Mouse (Mus musculus): ENCODE results near the gene R3hcc1l. TPM values are rescaled to one million over a fixed set of nuclear protein-coding genes. Genes with fewer than 3 reads are reported as not detected.

Gene R3hcc1l
- polyA plus RNA-seq, 1 experiment from 2014 or later, result 26.3 TPM

DNA sequence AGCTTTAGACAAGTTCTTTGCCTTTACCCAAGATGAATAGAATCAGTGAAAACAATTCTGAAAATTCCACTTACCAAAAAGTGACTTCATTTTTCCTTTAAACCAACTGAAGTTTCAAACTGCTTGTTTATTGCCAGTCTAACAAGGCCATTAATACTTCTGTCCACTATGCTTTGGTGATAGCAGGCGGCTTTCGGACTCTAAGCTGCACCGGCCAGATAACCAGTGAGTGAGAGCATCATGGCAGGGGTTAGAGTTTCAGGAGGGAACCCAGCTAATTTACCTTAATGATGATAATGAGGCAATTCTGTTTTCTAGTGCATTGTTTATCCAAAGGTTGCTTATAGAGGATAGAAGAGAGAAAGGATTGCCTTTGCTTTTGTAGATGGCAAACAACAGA lies 65.6 kb downstream of the R3hcc1l start:
- Histone ChIP-seq H3K27ac (ENCODE audit: low read depth, low read length) (no peak overlapping the region), H3K4me2 (no peak overlapping the region), H3K4me3 (ENCODE audit: low read depth, low read length) (no peak overlapping the region), H3K9me3 (ENCODE audit: control insufficient read depth, low read length) (no peaks in the 10 kb centered on the region), H3K36me3 (ENCODE audit: control insufficient read depth, insufficient read depth, low read length) (no peaks in the 10 kb centered on the region), H3K27me3 (ENCODE audit: control insufficient read depth, insufficient read depth, low read length) (no peaks in the 10 kb centered on the region), H3K4me1 (ENCODE audit: control insufficient read depth, insufficient read depth, low read length) (no peaks in the 10 kb centered on the region), H3K9ac (ENCODE audit: low read length) (no peak overlapping the region)
- DNase-seq (ENCODE audit: low spot score, missing footprints), result peak; percentile 33
- ATAC-seq (ENCODE audit: low FRiP score), result no peak
- WGBS, result 95% methylated on average over 3 of the region's 3 CpGs

DNA sequence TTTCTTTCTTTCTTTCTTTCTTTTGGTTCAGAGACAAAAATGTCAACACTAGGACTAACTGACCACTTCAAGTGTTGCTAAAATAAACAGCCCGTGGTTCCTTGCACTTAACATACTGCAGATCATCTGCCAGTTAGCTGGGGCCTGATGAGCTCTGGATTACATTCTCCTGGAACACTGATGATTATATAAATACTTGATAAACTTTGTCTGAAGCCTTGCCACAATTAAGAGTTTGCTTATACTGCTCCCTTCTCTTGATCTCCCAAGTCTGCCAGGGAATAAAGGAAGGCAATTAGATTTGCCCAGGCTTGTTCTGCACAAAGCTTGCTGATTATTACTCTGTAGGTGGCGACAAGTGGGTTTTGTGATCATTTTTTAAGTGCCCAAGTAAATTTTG lies 69.1 kb downstream of the R3hcc1l start:
- no peak overlapping the region for H3K4me3 ChIP-seq (ENCODE audit: low read depth, low read length)
- H3K27ac ChIP-seq (ENCODE audit: low read depth, low read length), result no peak overlapping the region
- DNase-seq (ENCODE audit: low spot score, missing footprints) (peak; percentile 67), ATAC-seq (ENCODE audit: low FRiP score) (no peak)
- no peak overlapping the region for H3K9ac ChIP-seq (ENCODE audit: low read length)
- no peak overlapping the region for H3K4me2 ChIP-seq
- no peaks in the 10 kb centered on the region for H3K27me3 ChIP-seq (ENCODE audit: control insufficient read depth, insufficient read depth, low read length)
- 84% methylated on average over 2 of the region's 2 CpGs for WGBS
- H3K4me1 ChIP-seq (ENCODE audit: control insufficient read depth, insufficient read depth, low read length), result no peaks in the 10 kb centered on the region
- no peaks in the 10 kb centered on the region for H3K9me3 ChIP-seq (ENCODE audit: control insufficient read depth, low read length)
- H3K36me3 ChIP-seq (ENCODE audit: control insufficient read depth, insufficient read depth, low read length), result no peaks in the 10 kb centered on the region

DNA sequence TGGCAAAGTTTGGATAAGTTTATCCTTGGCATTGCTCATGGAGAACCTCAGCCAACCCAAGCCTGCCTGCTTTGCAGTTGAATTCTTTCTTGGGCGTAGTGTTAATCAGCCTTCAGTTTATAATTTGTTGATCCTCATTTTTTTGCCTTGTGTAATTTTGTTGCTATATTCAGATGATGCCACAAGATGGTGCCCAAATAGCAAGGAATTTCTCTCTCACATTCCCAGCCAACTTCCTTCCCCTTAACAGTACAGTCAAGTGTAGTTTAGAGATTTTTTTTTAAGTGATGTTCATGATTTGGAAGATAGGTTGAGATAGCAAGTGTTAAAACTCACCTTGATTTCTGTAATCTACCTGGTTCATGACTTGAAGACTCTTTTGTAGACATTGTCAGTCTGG lies 70.7 kb downstream of the R3hcc1l start:
- no peak overlapping the region for H3K4me3 ChIP-seq (ENCODE audit: low read depth, low read length)
- no peak for ATAC-seq (ENCODE audit: low FRiP score)
- no peaks in the 10 kb centered on the region for H3K4me1 ChIP-seq (ENCODE audit: control insufficient read depth, insufficient read depth, low read length)
- no peak overlapping the region for H3K4me2 ChIP-seq
- no peaks in the 10 kb centered on the region for H3K36me3 ChIP-seq (ENCODE audit: control insufficient read depth, insufficient read depth, low read length)
- H3K27ac ChIP-seq (ENCODE audit: low read depth, low read length), result no peak overlapping the region
- 100% methylated on average over 1 of the region's 1 CpGs for WGBS
- no peaks in the 10 kb centered on the region for H3K27me3 ChIP-seq (ENCODE audit: control insufficient read depth, insufficient read depth, low read length)
- H3K9ac ChIP-seq (ENCODE audit: low read length), result no peak overlapping the region
- no peak for DNase-seq (ENCODE audit: low spot score, missing footprints)
- no peaks in the 10 kb centered on the region for H3K9me3 ChIP-seq (ENCODE audit: control insufficient read depth, low read length)

DNA sequence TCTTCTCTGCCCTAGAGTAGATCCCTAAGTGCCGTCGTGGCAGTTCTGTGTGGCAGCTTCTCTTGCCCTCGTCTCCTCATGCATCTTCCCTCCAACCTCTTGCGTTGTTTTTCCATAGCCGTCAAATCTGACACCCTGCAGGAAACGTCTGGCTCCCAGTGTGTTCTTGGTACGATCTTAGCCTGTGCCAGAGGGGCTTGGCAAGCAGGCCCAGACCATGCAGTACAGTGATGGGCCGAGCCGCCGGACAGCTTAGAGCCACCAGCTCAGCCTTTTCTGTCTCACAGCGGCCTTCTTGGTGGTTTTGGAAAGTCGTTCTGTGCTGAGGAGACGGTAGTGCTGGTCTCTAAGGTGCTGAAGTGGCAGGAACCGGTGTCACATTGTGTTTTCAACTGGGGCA lies 73.0 kb downstream of the R3hcc1l start:
- Histone ChIP-seq H3K27me3 (ENCODE audit: control insufficient read depth, insufficient read depth, low read length) (no peaks in the 10 kb centered on the region), H3K4me3 (ENCODE audit: low read depth, low read length) (no peak overlapping the region), H3K9ac (ENCODE audit: low read length) (no peak overlapping the region), H3K36me3 (ENCODE audit: control insufficient read depth, insufficient read depth, low read length) (no peaks in the 10 kb centered on the region), H3K4me1 (ENCODE audit: control insufficient read depth, insufficient read depth, low read length) (no peaks in the 10 kb centered on the region), H3K9me3 (ENCODE audit: control insufficient read depth, low read length) (no peaks in the 10 kb centered on the region), H3K4me2 (no peak overlapping the region), H3K27ac (ENCODE audit: low read depth, low read length) (no peak overlapping the region)
- DNase-seq (ENCODE audit: low spot score, missing footprints) (no peak), ATAC-seq (ENCODE audit: low FRiP score) (no peak)
- WGBS, result 89% methylated on average over 14 of the region's 14 CpGs

DNA sequence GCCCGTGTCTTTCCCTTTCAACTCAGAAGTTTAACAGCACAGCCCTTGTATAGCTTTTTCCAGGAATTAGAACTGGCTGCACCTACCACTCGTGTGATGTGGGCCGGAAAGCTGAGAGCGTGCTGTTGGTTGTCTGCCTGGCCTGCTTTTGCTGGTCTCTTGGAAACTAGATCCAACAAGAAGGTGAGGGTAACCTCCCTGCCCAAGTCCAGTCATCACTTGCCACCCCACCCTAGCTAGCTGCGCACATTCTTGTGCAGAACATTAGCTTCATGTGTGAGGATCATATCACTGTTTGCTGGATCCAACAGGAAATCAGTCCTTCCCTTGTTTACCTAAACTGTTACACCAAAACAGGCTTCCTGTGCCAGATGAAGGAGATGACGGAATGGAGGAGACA lies 74.9 kb downstream of the R3hcc1l start:
- ATAC-seq (ENCODE audit: low FRiP score) (no peak), DNase-seq (ENCODE audit: low spot score, missing footprints) (no peak)
- Histone ChIP-seq H3K4me3 (ENCODE audit: low read depth, low read length) (no peak overlapping the region), H3K9ac (ENCODE audit: low read length) (no peak overlapping the region), H3K9me3 (ENCODE audit: control insufficient read depth, low read length) (no peaks in the 10 kb centered on the region), H3K27ac (ENCODE audit: low read depth, low read length) (no peak overlapping the region), H3K36me3 (ENCODE audit: control insufficient read depth, insufficient read depth, low read length) (no peaks in the 10 kb centered on the region), H3K27me3 (ENCODE audit: control insufficient read depth, insufficient read depth, low read length) (no peaks in the 10 kb centered on the region), H3K4me2 (no peak overlapping the region), H3K4me1 (ENCODE audit: control insufficient read depth, insufficient read depth, low read length) (no peaks in the 10 kb centered on the region)
- 91% methylated on average over 6 of the region's 6 CpGs for WGBS

DNA sequence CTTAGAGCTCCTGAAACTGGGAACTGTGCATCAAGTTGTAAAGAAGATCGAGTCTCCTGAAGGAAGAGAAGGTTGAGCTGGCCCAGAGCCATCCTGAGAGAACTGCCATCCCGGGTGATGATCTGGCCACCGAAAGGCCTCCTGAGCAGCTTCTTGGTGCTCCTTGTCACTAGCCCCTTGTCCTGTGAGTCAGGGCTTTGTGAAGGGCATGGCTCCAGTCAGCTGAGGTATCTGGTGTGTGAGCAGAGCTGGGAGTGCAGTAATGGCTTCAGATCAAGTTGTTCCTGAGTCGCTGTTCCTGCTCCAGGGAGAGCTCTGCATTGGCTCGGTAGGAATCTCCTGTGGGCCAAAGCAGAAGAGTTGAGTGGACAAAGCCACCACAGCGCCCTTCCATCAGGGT lies 76.5 kb downstream of the R3hcc1l start:
- H3K27ac ChIP-seq (ENCODE audit: low read depth, low read length), result no peak overlapping the region
- WGBS, result 96% methylated on average over 6 of the region's 6 CpGs
- DNase-seq (ENCODE audit: low spot score, missing footprints), result no peak

DNA sequence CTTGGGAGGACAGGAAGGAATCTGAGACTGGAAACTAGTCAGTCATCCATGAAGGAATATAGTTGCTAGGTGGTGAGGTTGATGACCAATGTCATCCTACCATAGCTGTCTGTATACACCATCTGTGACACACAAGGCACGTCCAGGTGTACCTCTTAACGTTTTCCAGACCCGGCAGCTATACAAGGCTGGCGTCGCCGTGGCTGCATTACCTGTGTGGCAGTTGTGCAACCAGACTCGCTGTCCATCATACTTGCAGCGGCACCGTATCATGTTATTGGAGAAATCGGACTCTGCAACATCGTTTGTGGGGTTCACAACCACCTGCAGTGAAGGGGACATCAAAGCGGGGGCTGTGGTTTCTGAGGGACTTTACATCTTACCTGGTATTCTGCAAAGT lies 78.7 kb downstream of the R3hcc1l start:
- no peak for DNase-seq (ENCODE audit: low spot score, missing footprints)
- no peak overlapping the region for H3K9ac ChIP-seq (ENCODE audit: low read length)
- H3K4me2 ChIP-seq, result no peak overlapping the region
- H3K36me3 ChIP-seq (ENCODE audit: control insufficient read depth, insufficient read depth, low read length), result no peaks in the 10 kb centered on the region
- 96% methylated on average over 12 of the region's 12 CpGs for WGBS
- H3K27ac ChIP-seq (ENCODE audit: low read depth, low read length), result no peak overlapping the region
- H3K4me1 ChIP-seq (ENCODE audit: control insufficient read depth, insufficient read depth, low read length), result no peaks in the 10 kb centered on the region
- H3K9me3 ChIP-seq (ENCODE audit: control insufficient read depth, low read length), result no peaks in the 10 kb centered on the region
- H3K4me3 ChIP-seq (ENCODE audit: low read depth, low read length), result no peak overlapping the region
- ATAC-seq (ENCODE audit: low FRiP score), result no peak
- no peaks in the 10 kb centered on the region for H3K27me3 ChIP-seq (ENCODE audit: control insufficient read depth, insufficient read depth, low read length)

More for the DNA sequence above, 76.5 kb downstream of the R3hcc1l start:
- Histone ChIP-seq H3K4me3 (ENCODE audit: low read depth, low read length) (no peak overlapping the region), H3K36me3 (ENCODE audit: control insufficient read depth, insufficient read depth, low read length) (no peaks in the 10 kb centered on the region), H3K4me1 (ENCODE audit: control insufficient read depth, insufficient read depth, low read length) (no peaks in the 10 kb centered on the region), H3K4me2 (no peak overlapping the region), H3K27me3 (ENCODE audit: control insufficient read depth, insufficient read depth, low read length) (no peaks in the 10 kb centered on the region), H3K9ac (ENCODE audit: low read length) (no peak overlapping the region), H3K9me3 (ENCODE audit: control insufficient read depth, low read length) (no peaks in the 10 kb centered on the region)
- no peak for ATAC-seq (ENCODE audit: low FRiP score)

DNA sequence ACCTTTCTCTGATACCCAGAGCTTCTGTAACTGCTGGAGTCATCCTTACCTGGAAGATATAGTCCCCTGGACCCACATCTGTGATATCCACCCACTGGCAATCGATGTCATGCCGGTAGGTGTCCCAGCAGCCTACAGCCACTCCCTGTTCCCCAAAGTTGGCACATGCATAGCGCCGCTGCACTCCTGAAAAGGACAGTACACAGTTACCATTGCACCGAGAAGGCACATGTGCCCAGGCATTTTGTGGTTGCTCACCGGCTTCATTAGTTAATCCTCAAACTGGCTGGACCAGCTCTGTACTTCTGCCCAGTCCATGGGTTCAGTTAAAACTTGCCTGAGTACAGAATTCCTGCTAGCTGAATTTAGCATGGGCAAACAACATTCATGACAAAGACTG lies 79.3 kb downstream of the R3hcc1l start:
- Histone ChIP-seq H3K36me3 (ENCODE audit: control insufficient read depth, insufficient read depth, low read length) (no peaks in the 10 kb centered on the region), H3K4me1 (ENCODE audit: control insufficient read depth, insufficient read depth, low read length) (no peaks in the 10 kb centered on the region), H3K9me3 (ENCODE audit: control insufficient read depth, low read length) (no peaks in the 10 kb centered on the region), H3K9ac (ENCODE audit: low read length) (no peak overlapping the region), H3K4me3 (ENCODE audit: low read depth, low read length) (no peak overlapping the region), H3K27me3 (ENCODE audit: control insufficient read depth, insufficient read depth, low read length) (no peaks in the 10 kb centered on the region), H3K27ac (ENCODE audit: low read depth, low read length) (no peak overlapping the region), H3K4me2 (no peak overlapping the region)
- 93% methylated on average over 6 of the region's 6 CpGs for whole genome bisulfite sequencing
- DNase-seq (ENCODE audit: low spot score, missing footprints) (peak; percentile 6), ATAC-seq (ENCODE audit: low FRiP score) (no peak)

DNA sequence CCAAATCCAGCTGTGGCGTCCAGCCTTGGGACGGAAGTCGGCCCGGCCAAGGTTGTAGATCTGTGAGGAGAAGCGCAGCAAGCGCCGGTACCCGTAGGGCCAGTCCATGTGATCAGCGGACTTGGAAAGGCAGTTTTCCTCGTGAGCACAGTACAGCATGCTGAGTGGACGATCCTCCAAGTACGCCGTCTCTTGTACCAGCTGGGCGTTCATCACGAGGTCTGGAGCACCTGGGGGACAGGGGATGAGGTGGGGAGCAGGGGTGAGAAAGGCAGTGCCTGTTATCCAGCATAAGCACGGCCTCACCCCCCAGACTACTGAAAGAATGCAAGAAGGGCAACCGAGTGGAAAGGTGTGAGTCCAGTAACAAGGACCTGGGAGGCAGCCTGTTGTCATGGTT lies 81.3 kb downstream of the R3hcc1l start:
- no peak overlapping the region for H3K9ac ChIP-seq (ENCODE audit: low read length)
- no peaks in the 10 kb centered on the region for H3K27me3 ChIP-seq (ENCODE audit: control insufficient read depth, insufficient read depth, low read length)
- ATAC-seq (ENCODE audit: low FRiP score), result no peak
- 85% methylated on average over 17 of the region's 17 CpGs for WGBS
- DNase-seq (ENCODE audit: low spot score, missing footprints), result peak; percentile 37
- no peak overlapping the region for H3K4me2 ChIP-seq
- H3K36me3 ChIP-seq (ENCODE audit: control insufficient read depth, insufficient read depth, low read length), result no peaks in the 10 kb centered on the region
- H3K4me3 ChIP-seq (ENCODE audit: low read depth, low read length), result no peak overlapping the region
- H3K4me1 ChIP-seq (ENCODE audit: control insufficient read depth, insufficient read depth, low read length), result no peaks in the 10 kb centered on the region
- H3K9me3 ChIP-seq (ENCODE audit: control insufficient read depth, low read length), result no peaks in the 10 kb centered on the region
- H3K27ac ChIP-seq (ENCODE audit: low read depth, low read length), result no peak overlapping the region

DNA sequence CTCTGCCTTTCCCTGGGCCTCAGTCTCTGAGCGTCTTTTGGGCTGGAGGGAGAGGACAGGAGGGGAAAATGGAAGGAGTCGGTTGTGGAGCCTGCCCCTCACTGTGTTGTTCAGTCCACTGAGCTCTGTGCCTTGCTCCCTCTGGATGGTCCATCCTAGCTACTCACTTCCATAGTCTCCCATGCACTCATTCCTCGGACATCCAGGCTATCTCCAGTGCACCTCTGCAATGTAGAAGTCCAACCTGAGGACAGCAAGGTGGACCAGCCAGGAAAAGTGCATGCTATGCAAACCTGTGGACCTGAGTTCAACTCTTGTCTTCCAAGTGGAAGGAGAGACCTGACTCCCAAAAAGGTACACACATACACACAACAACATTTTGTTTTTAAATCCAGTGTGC lies 82.0 kb downstream of the R3hcc1l start:
- no peaks in the 10 kb centered on the region for H3K36me3 ChIP-seq (ENCODE audit: control insufficient read depth, insufficient read depth, low read length)
- H3K4me1 ChIP-seq (ENCODE audit: control insufficient read depth, insufficient read depth, low read length), result no peaks in the 10 kb centered on the region
- no peak for ATAC-seq (ENCODE audit: low FRiP score)
- no peaks in the 10 kb centered on the region for H3K9me3 ChIP-seq (ENCODE audit: control insufficient read depth, low read length)
- no peak overlapping the region for H3K27ac ChIP-seq (ENCODE audit: low read depth, low read length)
- H3K27me3 ChIP-seq (ENCODE audit: control insufficient read depth, insufficient read depth, low read length), result no peaks in the 10 kb centered on the region
- no peak overlapping the region for H3K4me3 ChIP-seq (ENCODE audit: low read depth, low read length)
- no peak overlapping the region for H3K9ac ChIP-seq (ENCODE audit: low read length)
- H3K4me2 ChIP-seq, result no peak overlapping the region
- WGBS, result 68% methylated on average over 3 of the region's 3 CpGs
- peak; percentile 73 for DNase-seq (ENCODE audit: low spot score, missing footprints)

Data from midbrain, embryonic 11.5 days (tissue).